Mouse (Mus musculus): ENCODE results near the gene Zcchc8.

DNA sequence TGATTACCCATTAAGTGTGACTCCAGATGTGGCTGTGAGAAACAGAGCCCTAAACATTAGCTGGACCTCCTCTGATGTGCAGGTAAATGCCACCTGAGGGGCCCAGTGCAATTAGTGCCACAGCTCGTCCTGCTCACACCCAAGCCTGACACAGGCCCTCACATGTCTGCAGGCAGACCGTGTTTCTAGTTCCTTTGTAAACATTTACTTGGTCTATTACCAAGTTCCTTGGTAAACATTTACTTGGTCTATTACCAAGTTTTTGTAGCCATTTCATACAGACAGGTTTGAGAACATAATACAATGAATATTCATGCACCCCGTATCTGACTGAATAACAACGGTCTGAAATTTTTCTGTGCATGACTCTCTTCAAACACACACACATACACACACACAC is 11.3 kb downstream of the Zcchc8 start:
- TF ChIP-seq EP300 (IDR thresholded peaks at IDR 0.05; ENCODE audit: low read depth in 1 of 2, low read length in 2 of 2), result no peak
- no peak for TF ChIP-seq MAZ (IDR thresholded peaks at IDR 0.05; ENCODE audit: low read depth, low read length)
- TF ChIP-seq CTCF (IDR thresholded peaks at IDR 0.05 in 2 of 3, conservative IDR thresholded peaks at IDR 0.05 in 1 of 3; ENCODE audit: control insufficient read depth in 1 of 3, insufficient read depth in 1 of 3, low read depth in 2 of 3, low read length in 3 of 3, poor library complexity in 1 of 3, severe bottlenecking in 1 of 3), result no peak
- no peak for TF ChIP-seq POLR2A (IDR thresholded peaks at IDR 0.05; ENCODE audit: control insufficient read depth in 1 of 2, insufficient read depth in 1 of 2, low read depth in 1 of 2, low read length in 2 of 2, poor library complexity in 1 of 2)
- TF ChIP-seq ZC3H11A (IDR thresholded peaks at IDR 0.05; ENCODE audit: low read depth, low read length), result no peak
- TF ChIP-seq CHD2 (IDR thresholded peaks at IDR 0.05; ENCODE audit: low read length), result no peak
- no peak for TF ChIP-seq ZMIZ1 (IDR thresholded peaks at IDR 0.05; ENCODE audit: low read depth, low read length)
- no peak for TF ChIP-seq MAX (IDR thresholded peaks at IDR 0.05; ENCODE audit: low read length)
- TF ChIP-seq CHD1 (IDR thresholded peaks at IDR 0.05; ENCODE audit: low read depth, low read length), result no peak
- TF ChIP-seq POLR2AphosphoS2 (IDR thresholded peaks at IDR 0.05; ENCODE audit: low read length), result no peak
- no peak for TF ChIP-seq GABPA (IDR thresholded peaks at IDR 0.05; ENCODE audit: low read depth, low read length)
- no peak for TF ChIP-seq TCF12 (IDR thresholded peaks at IDR 0.05; ENCODE audit: low read depth, low read length)
- TF ChIP-seq UBTF (IDR thresholded peaks at IDR 0.05; ENCODE audit: borderline replicate concordance, insufficient read depth, low read depth, low read length), result no peak

Measured in MEL (cell line).